Mouse (Mus musculus) megakaryocyte, adult 5-6 weeks (primary cell): ENCODE measurements around the gene Egfl7. TPM values are rescaled to one million over a fixed set of nuclear protein-coding genes. Genes with fewer than 3 reads are reported as not detected.

Experiments
- ATAC-seq: 2 replicates; pipeline ENCODE4 v1.8.0; 2016; ENCODE audit warnings: mild to moderate bottlenecking, inconsistent platforms; ENCODE audit not compliant: poor library complexity, severe bottlenecking
- total RNA-seq, 2 experiments: library from RNA; stranded (forward) in 1 of 2; stranded (reverse) in 1 of 2; fragments of 153-499, 151-499 nt in 1 of 2; fragments of 221-1000, 200-1000 nt in 1 of 2; gene quantifications; 2 replicates each; pipeline versions ENCODE4 v1.2.3 to v1.2.4; 2015 to 2017

Gene Egfl7
- total RNA-seq, 2 experiments from 2014 or later, result 1.6 to 3.7 TPM

- no peak for ATAC-seq
Observed at GRCm38 (mm10) chr2:26609261-26609661, 29.4 kb downstream of the Egfl7 start.

GRCm38 (mm10) chr2:26610526-26610925 is 30.7 kb downstream of the Egfl7 start:
- ATAC-seq, result no peak

GRCm38 (mm10) chr2:26611054-26611453 is 31.2 kb downstream of the Egfl7 start:
- no peak for ATAC-seq

GRCm38 (mm10) chr2:26611896-26612295 is 32.1 kb downstream of the Egfl7 start:
- no peak for ATAC-seq

GRCm38 (mm10) chr2:26614903-26615302 is 35.1 kb downstream of the Egfl7 start:
- no peak for ATAC-seq

GRCm38 (mm10) chr2:26615459-26616124 is 35.8 kb downstream of the Egfl7 start:
- no peak for ATAC-seq

- no peak for ATAC-seq
Observed at GRCm38 (mm10) chr2:26617331-26617730, 37.5 kb downstream of the Egfl7 start.

GRCm38 (mm10) chr2:26617928-26618327 is 38.1 kb downstream of the Egfl7 start:
- no peak for ATAC-seq

- no peak for ATAC-seq
Observed at GRCm38 (mm10) chr2:26621246-26621645, 41.4 kb downstream of the Egfl7 start.

GRCm38 (mm10) chr2:26622984-26623383 is 43.2 kb downstream of the Egfl7 start:
- ATAC-seq, result peak; percentile 38; the same call in 1 of the 2 replicates

- ATAC-seq, result no peak
Observed at GRCm38 (mm10) chr2:26625419-26625818, 45.6 kb downstream of the Egfl7 start.

GRCm38 (mm10) chr2:26626081-26626480 is 46.3 kb downstream of the Egfl7 start:
- no peak for ATAC-seq

GRCm38 (mm10) chr2:26627921-26628739 is 48.3 kb downstream of the Egfl7 start, which contains the start of gene Fam69b:
Fam69b (plus strand) TSS chr2:26628457.
- ATAC-seq, result peak; percentile 77

GRCm38 (mm10) chr2:26628792-26629437 is 49.1 kb downstream of the Egfl7 start:
- peak; percentile 14; the same call in 1 of the 2 replicates for ATAC-seq

GRCm38 (mm10) chr2:26632541-26633395 is 53.0 kb downstream of the Egfl7 start:
- ATAC-seq, result no peak

GRCm38 (mm10) chr2:26633953-26634530 is 54.2 kb downstream of the Egfl7 start:
- ATAC-seq, result no peak

- ATAC-seq, result peak; percentile 51
Observed at GRCm38 (mm10) chr2:26634629-26635488, 55.0 kb downstream of the Egfl7 start.

- ATAC-seq, result no peak
Observed at GRCm38 (mm10) chr2:26635489-26636324, 55.9 kb downstream of the Egfl7 start.

- ATAC-seq, result no peak
Observed at GRCm38 (mm10) chr2:26636325-26636635, 56.5 kb downstream of the Egfl7 start.
